Mouse (Mus musculus) liver (tissue): ENCODE results near the gene Whamm.
A peak's percentile ranks its signal among the peaks of the same experiment; 100 is the strongest.

ENCODE experiments used
- DNase-seq: peaks from one replicate; pipeline ENCODE4 v3.0.0-alpha.2; 2020; ENCODE audit warnings: mixed read lengths

Gene Whamm

DNA sequence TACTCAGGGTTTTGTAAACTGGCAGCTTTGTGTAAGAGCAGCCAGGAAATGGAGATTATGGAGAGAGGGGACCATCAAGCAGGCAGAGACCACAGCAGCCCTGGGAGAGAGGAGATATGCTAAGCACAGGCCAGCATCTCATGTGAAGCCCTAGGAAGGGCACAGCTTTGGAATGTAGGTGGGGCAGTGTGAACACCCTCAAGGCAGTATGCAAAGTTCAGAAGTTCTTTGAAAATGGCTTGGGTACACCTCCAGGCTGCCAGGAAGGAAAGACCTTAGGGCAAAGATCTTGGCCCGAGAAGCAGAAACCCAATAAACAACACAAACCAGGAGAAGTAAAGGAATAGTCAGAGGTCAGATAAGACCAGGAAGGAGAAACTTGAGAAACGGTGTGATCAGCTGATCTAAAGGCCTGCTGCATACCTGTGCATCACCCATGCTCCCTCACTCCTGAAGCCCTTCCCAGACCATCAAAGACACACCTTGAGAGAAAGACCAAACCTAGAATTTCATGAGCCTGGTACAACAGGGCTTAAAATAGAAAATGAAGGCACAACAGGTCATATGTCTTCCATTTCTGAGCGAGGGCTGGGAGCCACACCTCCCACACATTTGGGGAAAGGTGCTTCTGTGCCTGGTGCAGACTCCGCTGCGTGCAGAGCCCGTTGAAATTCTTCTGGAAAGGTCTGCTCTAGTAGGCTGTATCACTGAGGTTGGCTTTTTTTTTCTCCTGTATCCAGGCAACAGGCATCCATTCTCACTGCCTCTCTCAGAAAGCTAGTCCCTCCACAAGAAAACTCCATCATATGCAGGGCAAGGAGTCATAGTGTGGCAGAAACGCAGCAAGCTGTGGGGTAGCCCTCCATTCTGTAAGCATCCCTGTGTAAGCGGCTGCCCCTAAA lies 28.6 kb downstream of the Whamm start:
- DNase-seq, result no peak

DNA sequence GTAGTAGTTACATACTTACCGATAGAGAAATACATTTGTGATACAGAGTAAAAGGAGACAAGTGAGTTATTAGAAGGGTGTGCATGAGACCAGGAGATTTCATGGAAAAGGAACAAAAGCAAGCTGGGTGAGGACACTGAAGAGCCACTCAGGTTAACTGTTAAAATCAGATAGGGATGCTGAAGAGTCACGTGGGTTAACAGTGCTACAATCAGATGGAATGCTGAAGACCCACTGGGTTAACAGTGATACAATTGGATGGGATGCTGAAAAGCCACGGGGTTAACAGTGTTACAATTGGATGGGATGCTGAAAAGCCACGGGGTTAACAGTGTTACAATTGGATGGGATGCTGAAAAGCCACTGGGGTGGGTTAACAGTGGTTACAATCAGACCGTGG lies 33.9 kb downstream of the Whamm start:
- no peak for DNase-seq

DNA sequence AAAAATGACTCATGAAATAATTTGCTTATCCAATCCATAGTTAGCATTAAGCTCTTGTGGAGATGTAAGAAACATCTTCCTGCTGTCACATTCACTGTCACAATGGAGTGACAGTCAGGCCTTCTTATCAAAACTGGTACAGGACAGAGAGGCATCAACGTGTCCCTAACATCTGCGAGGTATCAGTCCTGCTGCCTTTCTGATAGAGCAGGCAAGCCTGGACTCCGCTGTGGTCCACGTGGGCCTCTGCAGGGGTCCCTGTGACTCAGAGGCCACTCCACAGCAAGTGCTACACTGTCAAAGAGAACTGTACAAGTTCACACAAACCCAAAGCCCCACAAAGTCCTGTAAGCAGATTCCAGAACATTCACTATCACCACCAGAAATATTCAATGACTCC lies 34.4 kb downstream of the Whamm start:
- peak; percentile 72 for DNase-seq

DNA sequence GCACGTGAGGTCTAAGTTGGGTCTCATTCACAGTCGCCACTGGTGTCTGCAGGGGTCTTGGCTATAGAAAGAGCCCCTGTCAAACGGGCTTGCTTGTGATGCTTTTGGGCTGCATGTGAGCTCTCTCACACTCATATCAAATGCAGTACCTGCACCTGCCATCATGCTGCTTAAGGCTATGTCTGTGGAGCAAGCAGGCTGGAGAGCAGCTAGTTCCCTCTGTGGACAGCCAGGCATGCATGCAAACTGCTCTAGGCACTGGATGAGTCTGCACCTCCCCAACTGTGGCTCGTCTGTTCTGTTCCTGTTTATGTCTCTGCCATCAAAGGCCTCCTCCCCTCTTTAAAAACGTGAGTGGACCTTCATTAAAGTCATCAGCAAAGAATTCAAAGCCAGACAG lies 35.4 kb downstream of the Whamm start:
- no peak for DNase-seq

DNA sequence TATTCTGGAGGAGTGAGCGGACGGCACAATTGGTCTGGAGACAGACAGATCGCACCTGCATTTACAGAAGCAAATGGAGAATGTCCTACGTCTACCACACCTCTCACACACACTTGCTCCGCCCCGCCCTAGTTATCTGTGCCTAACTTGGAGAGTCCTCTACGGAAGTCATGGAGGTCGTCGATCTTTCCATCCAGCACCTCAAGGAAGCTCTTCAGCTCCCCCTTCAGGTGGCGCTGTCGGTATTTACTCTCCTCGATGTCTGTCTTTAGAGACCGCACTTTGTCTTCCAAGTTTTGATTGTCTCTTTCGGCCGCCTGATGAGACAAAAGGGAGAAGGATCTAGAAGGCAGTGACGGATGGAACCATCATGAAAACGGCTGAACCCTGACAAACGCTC lies 39.1 kb downstream of the Whamm start:
- peak; percentile 81 for DNase-seq

DNA sequence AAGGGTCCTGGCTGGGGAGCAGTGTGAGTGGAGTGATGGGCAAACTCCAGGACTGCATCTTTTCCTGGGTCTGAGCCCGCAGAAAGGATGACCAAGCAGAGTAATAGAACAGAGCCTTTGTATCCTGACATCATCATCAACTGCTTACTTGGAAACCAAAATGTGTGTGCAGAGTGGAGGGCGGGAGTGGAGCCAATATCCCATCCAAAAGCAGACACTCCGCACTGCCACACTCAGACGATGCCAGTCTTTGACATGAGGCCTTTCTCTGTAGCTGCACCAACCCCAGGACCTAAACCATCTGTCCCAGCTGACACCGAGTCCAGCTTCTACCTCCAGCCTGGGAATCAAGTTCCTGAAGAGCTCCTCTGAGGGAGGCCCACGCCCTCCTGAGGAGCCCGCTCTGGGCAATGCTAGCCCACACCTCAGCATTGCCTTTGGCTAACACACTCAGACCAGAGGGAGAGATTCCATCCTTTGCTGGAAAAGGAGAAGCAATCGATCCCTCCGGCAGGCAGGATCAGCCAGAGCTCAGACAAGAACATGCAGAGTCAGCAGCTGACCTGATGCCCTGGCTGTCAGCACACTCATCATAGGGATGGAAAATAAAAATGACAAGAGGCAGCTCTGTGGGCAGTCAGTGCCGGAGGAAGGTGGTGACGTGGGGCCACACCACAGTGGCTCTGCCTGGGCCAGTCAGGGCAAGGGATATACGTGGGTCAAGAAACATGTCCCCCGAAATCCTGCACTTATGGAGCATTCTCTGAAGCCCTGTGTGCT lies 42.0 kb downstream of the Whamm start:
- no peak for DNase-seq

DNA sequence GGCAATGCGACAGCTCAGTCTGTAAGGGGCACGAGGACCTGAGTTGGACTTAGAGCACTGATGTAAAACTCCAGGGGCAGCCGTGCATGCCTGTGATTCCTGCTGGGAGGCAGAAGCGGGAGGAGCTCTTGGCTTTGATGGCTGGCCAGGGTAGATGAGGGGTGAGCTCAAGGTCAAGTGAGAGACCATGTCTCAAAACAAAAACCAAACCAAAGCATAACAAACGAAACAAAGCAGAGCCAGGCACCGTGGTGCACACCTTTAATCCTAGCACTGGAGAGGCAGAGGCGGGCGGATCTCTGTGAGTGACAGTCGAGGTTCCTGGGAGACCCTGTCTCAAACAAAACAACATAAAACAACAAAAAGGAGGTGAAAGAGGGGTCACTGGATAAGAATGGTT lies 44.0 kb downstream of the Whamm start:
- DNase-seq, result no peak

DNA sequence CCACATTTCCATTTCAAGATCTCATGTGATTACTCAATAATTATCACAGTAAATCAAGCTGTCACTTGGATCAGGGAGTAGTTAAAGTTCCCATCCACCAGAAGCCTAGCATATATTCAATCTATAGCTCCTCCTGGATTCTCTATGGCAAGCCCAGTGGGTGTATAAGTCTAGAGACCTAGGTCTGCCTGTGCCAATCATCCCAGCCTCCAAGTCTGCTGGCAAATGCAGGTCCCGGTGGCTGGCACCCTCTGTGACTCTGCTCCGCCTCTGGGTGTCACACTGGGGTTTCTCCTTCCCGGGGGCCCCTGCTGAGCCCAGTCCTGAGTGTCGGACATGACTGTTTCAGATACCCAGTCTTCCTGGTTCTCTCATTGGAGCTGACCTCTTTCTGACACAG lies 51.7 kb downstream of the Whamm start:
- DNase-seq, result no peak

DNA sequence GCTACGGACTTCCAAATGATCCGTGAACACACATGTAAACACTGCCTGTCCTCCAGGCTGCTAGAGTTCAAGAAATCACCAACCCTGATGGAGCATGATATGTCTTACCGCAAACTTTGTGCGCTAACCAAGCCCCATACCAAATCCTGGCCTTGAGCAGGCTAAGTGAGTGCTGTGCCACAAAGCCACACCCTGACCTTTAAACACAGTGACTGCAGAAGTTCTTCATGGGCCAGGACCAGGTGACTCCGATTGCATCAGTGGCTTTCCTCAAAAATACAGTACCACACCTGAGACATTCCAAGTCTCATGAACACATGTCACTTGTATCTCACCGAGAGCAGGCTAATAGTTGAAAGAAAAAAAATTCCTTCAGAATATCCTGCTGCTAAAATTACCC lies 52.7 kb downstream of the Whamm start:
- no peak for DNase-seq

DNA sequence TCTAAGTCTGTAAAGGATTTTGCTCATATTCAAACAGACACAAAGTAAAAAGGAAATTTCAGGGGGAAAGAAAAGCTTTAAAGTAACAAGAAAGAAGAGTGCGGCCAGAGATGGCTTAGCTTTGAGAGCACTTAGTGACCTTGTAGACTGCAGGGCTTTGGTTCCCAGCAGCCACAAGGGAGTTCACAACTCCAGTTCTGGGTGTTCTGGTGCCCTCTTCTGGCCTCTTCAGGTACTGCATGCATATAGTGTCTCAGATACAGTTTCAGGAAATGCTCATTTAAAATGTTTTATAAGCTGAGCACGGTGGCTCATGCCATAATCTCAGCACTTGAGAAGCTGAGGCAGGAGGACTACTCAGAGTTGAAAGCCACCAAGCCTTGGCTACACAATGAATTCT lies 55.4 kb downstream of the Whamm start:
- peak; percentile 38 for DNase-seq

DNA sequence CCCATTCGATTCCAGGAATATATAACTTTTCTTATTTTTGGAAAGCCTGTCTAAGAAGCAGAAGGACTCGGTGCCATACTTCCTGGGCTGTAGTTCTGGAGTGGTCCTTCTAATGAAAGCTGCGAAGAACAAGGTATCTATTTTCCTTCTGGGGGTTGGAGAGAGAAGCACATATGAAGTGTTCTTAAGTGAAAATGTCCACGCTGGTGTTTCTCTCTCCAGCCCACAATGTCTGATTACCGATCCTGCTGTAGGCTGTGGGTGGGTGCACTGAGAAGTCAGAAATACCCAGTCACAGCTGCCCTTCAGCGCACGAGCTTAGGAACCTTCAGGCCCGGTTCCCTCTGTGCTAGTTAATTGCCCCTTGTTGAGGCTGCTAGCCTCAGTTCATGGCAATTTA lies 60.2 kb downstream of the Whamm start:
- DNase-seq, result no peak

DNA sequence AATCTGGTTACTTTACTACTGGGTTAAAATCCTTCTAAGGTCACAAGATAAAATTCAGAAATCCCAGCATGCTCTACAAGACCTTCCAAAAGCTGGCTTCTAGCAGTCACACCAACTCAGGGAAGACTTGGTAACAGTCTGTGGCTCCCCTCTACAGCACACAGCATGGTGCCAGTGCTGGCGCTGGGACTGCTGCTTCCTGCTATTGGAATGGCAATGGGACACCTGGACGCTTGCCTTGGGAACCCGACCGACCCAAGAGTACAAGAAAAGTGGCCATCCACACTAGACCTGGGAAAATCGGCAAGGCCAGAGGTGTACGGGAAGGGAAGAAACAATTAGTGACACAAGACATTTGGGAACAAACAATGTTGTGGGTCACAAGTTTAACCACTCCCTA lies 61.5 kb downstream of the Whamm start:
- DNase-seq, result no peak

DNA sequence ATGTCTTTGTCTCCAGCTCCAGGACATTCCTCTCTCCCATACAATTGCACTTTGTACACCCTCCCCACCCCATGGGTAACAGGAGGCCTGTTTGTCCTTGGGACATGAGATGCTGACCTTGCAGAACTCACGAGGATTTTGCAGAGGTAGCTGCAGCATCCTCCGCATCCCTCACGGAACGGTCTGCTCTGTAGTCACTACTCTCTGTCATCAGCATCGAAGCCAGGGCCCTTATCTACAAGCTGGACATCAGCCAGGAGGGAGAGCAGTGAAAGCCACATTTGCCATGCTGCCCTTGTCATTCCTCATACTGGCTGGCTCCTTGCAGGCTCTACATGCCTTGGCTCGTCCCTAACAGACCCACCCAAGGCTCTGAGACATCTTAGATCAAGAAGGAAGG lies 70.0 kb downstream of the Whamm start:
- DNase-seq, result no peak

DNA sequence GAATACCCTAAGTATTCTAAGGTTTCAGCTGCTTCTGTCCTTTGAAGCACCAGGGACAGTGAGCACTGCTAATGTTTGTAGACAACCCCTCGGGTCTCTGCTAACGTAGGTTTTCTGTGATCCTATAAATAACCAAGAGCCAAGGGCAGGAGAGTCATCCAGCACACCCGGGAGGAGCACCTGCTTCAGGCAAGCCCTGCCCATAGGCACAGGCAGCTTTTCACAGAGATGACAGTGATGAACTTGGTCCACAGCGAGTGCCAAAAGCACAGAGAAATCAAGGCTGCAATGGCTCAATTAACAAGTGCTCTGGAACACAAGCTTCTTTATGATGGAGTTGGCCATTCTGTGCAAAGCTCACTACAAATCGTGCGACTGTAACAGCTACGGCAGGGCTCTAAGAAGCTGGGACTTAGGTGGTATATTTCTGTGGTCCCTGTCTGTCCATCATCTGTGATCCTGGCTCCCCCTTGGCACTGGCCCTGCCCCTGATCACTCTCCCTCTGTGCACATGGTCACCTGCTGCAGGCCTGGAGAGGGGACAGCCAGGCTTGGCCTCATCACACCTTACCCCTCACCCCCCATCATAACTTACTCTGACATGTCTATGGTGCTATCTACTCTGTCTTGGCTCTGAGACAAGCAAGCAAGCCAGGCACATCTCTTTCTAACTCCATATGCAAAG lies 73.6 kb downstream of the Whamm start:
- no peak for DNase-seq
